Mouse (Mus musculus): ENCODE results near the gene Emp1.
A peak's percentile ranks its signal among the peaks of the same experiment; 100 is the strongest.

Gene Emp1

GRCm38 (mm10) chr6:135407323-135407722 is 45.0 kb downstream of the Emp1 start:
- DNase-seq (ENCODE audit: low read depth, low spot score): no peak

DNA sequence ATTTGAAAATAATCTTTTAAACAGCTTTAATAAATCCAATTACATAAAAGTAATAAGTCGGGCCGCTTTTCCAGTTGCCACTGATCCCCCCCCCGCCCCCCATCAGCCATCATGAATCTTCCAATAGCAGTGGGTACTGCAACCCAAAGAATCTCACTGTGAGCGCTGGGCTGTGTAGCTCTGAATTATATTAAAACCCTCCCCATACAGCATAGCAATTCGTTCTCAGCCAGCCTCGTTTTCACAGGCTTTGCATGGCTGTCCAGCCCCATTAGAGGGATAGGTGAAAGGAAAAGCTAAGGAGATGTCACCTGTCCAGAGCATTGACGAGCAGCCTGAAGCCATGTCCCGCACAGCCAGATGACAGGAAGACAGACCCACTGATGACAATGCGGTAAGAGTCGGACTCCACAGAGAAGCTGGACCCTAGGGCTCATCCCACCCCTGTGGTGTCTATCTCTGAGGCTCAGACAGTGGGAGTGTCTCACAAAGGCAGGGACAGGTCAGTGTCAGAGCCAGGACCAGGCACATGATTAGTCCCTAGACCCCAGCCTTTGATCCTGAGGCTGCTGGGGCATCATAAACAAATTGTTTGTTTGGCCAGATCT is 49.5 kb downstream of the Emp1 start:
- no peak for DNase-seq (ENCODE audit: low read depth, low spot score)

GRCm38 (mm10) chr6:135412649-135413048 is 50.3 kb downstream of the Emp1 start:
- DNase-seq (ENCODE audit: low read depth, low spot score): no peak

- peak; percentile 66 for DNase-seq (ENCODE audit: low read depth, low spot score)
These were observed 55.1 kb downstream of the Emp1 start for GRCm38 (mm10) chr6:135417459-135417858.

GRCm38 (mm10) chr6:135418223-135418824 is 56.0 kb downstream of the Emp1 start:
- no peak for DNase-seq (ENCODE audit: low read depth, low spot score)

DNA sequence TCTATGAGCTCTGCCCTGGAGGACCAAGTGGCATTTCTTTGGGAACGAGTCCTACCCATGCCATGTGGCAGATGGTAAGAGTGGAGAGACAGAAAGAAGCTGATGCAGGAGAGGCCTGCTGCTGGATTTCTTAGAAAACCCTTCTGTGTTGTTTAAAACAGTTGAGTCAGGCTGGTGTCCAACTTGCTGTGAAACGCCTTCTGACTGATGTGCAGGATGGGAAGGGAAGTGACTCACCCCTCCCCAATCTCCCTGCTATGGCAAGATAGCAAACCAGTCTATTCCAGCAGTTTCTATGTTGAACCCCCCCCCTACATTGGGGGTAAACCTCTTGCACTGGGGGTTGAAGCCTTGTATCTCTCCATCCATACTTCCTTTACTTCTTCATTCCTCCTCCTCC is 65.9 kb downstream of the Emp1 start:
- DNase-seq (ENCODE audit: low read depth, low spot score): no peak

DNA sequence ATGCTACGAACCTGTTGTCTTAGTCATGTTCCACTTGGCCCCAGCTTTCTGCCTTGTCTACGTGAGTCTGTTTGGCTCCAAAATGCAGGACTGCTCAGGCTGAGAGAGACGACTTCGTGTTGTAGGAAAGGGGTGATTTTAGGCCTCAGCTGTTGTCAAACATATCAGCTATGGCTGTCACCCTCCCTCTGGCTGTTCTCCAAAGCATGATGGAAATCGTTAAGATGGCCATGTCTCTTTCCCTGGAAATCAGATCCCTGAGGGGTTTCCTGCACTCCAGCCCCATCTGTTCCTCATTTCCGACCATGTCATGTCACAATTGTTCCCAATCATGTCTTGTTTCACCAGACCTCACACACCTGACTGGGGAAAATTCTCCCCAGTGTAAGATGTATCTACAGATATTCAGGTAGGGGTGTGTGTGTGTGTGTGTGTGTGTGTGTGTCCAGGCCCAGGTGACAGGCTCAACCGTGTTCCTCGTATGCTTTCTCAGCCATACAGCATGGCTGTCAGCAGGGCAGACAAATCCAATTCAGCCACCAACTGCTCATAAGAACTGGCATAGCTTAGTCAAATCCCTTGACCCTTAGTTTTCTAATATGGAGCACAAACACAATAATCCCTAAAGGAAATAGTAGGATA is 67.0 kb downstream of the Emp1 start:
- DNase-seq (ENCODE audit: low read depth, low spot score): no peak

DNA sequence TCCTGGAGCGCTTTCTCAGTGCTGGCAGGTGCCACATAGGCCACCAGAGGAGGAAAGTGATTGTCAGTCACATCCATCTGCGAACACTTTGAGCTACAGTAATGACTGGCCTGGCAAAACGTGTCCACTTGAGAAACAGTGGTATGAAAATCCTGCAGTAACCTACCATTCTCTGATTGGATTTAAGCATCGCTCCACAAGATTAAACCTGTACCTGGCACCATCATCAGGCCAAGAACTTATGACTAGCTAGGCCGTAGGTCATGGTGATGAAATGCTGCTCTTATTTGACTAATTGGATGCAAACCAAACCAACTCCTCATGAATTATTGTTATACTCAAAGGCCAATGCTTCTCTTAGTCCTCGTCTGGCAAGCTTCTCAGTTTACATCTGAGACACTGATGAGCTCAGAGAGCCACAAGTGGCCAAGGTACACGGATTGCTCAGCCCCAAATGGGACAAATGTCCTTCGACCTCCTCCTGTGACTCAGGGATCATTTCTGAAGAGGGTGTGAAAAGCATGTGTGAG is 68.2 kb downstream of the Emp1 start:
- DNase-seq (ENCODE audit: low read depth, low spot score): no peak

All from forelimb bud, embryonic 11.5 days (tissue).